Mouse (Mus musculus) embryonic fibroblast, embryonic 13.5 days (primary cell): ENCODE data around the gene Cacna2d3.

Experiments
- CTCF ChIP-seq: IDR thresholded peaks from 2 replicates; pipeline ENCODE4 v1.5.1; 2011; ENCODE audit warnings: mild to moderate bottlenecking, control low read depth, low read length, moderate library complexity, borderline replicate concordance; ENCODE audit not compliant: insufficient read depth
- POLR2A ChIP-seq: IDR thresholded peaks from 2 replicates; pipeline ENCODE4 v1.6.1; 2011; ENCODE audit warnings: low read depth, mild to moderate bottlenecking, control low read depth, low read length, moderate library complexity

DNA sequence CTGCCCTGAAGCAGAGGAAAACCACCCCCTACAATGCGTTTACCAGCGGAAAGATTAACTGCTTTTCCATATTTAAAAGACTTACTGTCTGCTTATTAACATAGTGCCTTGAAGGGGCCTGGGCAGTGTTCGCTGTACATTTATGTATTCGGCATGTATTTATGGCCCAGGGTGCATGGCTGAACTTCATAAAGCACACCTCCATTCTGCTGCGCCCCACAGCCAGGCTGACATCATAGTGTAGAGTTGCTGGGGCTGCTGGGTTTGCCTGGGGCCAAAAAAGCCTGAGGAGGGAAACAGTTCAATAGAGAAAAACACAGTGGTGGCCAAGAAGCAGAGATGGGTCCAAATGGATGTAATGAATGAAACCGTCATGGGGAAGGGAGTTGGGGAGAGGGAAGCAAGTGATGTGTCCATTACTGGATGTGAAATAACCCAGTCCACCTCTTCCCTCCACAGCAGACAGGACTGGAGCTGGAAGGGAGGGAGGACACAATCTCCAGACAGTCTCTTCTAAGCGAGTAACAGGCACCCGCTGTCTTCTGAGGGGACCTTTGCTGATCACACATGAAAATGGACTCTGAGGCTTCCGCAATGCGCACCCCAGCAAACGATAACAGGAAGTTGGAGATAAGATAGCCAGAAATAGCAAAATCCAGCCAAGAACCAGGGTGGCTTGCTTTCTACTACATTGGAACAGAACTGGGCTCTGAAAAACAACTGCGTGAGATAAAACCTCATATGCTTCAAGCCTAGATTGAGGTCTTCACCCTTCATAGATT lies 798.3 kb downstream of the Cacna2d3 start:
- TF ChIP-seq CTCF, result no peak
- no peak for TF ChIP-seq POLR2A
